24 mouse cellular contexts compared by ENCODE assay signal in genomic region chr11:22932167-22932566, GRCm38 (mm10). TPM values are rescaled to one million over a fixed set of nuclear protein-coding genes. Genes with fewer than 3 reads are reported as not detected.
"Had no signal": no experiment of that assay in that cellular context is flagged by ENCODE, and none has a peak within 500 bp of the region (broad histone marks: within the 10 kb centered on the region; RNA-seq: fewer than 3 reads in every experiment).

No protein-coding gene starts in this region.

- H3K9ac ChIP-seq: intestine, embryonic 15.5 days; kidney, embryonic 15.5 days; limb, embryonic 13.5 days; midbrain, embryonic 13.5 days; neural tube, embryonic 13.5 days had no signal

- H3K9me3 ChIP-seq: intestine, embryonic 15.5 days; kidney, embryonic 15.5 days; limb, embryonic 10.5 days; limb, embryonic 13.5 days; midbrain, embryonic 10.5 days; midbrain, embryonic 13.5 days; neural tube, embryonic 13.5 days had no signal

- DNase-seq: kidney, adult 11 months; kidney, adult 8-10 months; kidney, postnatal 10 days; kidney, postnatal 4 days; layer of hippocampus, adult 9-11 months; lung, adult 2 months; lung, postnatal 14 days; lung, postnatal 4 days; right cerebral cortex, postnatal 14 days; right cerebral cortex, postnatal 4 days; thymus, adult 2 months; thymus, postnatal 14 days; thymus, postnatal 4 days had no signal

- H3K4me3 ChIP-seq: intestine, embryonic 15.5 days; kidney, embryonic 15.5 days; limb, embryonic 10.5 days; limb, embryonic 13.5 days; midbrain, embryonic 10.5 days; midbrain, embryonic 13.5 days; myocyte; neural tube, embryonic 13.5 days had no signal

- H3K27ac ChIP-seq: intestine, embryonic 15.5 days; kidney, embryonic 15.5 days; limb, embryonic 10.5 days; limb, embryonic 13.5 days; midbrain, embryonic 10.5 days; midbrain, embryonic 13.5 days; neural tube, embryonic 13.5 days; stomach, postnatal 0 days had no signal

- H3K4me1 ChIP-seq: intestine, embryonic 15.5 days; limb, embryonic 13.5 days; neural tube, embryonic 13.5 days had no signal

- H3K4me2 ChIP-seq: intestine, embryonic 15.5 days; kidney, embryonic 15.5 days; limb, embryonic 13.5 days; midbrain, embryonic 13.5 days; neural tube, embryonic 13.5 days had no signal

- H3K27me3 ChIP-seq: intestine, embryonic 15.5 days; kidney, embryonic 15.5 days; limb, embryonic 13.5 days; midbrain, embryonic 13.5 days; neural tube, embryonic 13.5 days had no signal

- ATAC-seq: intestine, embryonic 15.5 days; midbrain, embryonic 13.5 days; midbrain, embryonic 16.5 days had no signal

- H3K36me3 ChIP-seq: intestine, embryonic 15.5 days; kidney, embryonic 15.5 days; midbrain, embryonic 13.5 days; neural tube, embryonic 13.5 days had no signal

RNA-seq across cellular contexts. Expression of gene Gm28048, which starts 49.7 kb away (rescaled TPM):
- polyA plus RNA-seq: liver, adult 2 months; lung, adult 2 months; thymus, adult 2 months had no signal
